Mouse (Mus musculus) spleen, adult 12 weeks (tissue): ENCODE data around the gene Plcxd3.

Source experiments
- DNase-seq: peaks from one replicate; pipeline ENCODE4 v3.0.0; 2022; ENCODE audit warnings: low spot score

The Plcxd3 gene

DNA sequence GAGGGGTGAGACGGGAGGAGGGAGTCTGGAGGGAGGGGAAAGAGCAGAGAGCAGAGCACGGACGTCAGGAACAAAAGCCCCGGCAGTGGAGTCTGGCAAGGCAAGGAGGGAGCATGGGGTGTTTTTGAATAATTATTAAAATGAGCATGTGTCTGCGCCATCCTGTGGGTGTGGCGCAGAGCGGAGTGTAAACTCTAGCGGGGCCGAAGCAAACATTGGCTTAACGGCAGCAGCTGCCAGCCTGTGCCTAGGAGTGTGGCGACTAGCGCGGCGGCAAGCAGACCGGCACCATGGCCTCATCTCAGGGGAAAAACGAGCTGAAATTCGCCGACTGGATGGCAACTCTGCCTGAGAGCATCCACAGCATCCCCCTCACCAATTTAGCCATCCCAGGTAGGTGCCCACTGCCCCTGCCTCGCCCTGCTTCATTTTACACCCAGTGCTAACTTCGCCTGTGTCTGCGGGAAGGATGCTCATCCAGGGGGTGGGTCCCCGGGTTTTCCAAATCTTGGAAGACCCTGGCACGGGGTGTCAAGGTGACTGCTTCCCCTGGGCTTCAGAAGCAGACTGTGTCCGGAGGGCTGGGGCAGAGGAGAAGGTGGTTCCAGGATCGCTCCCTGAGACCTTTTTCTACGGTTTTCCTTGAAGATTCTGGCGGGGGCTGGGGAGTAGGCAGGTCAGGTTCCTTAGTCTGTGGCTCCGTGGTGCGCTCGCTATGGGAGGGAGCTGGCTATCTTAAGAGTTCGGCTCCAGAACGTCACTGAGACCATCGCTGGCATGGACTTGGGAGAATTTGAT, at the start of gene Plcxd3:
Gene Plcxd3, plus strand, starts transcription at position 69 of the 798 bp plus-strand sequence.
- no peak for DNase-seq

DNA sequence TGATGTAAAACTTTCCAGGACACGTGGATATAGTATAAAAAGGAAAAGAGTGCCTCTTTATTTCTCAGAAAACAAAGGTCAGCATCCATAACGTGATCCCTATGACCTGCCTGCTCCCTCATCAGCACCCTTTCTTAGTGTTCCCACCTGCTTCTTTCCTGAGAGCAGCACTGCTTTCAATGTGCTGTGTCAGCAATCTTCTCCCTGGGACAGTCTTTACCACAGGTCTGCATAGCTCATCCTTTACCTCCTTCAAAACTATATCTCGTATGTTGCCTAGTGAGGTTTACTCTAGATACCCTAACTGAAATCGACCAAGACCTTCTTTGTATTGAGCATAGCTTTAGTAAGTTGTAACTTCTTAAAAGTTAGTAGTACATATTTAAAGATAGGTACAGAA, 43.4 kb upstream of the Plcxd3 start:
- no peak for DNase-seq

DNA sequence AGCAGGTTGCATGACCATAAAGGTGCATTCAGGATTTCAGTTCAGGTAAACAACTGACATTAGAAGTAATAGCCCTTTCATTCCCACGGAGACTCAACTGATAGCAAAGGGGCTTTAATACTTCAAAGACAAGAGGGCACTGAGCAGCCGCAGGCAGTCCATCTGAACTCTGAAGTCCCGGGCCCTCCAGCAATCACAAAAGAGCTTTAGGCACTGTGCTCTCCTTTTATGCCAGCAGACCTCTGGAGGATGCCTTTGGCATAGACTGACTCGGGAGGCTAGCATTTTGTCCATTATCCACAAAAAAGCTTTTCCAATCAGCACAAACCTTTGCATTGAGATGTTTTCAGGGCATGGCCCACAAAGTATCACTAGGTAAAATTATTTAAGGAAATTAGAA, 33.7 kb upstream of the Plcxd3 start:
- no peak for DNase-seq

DNA sequence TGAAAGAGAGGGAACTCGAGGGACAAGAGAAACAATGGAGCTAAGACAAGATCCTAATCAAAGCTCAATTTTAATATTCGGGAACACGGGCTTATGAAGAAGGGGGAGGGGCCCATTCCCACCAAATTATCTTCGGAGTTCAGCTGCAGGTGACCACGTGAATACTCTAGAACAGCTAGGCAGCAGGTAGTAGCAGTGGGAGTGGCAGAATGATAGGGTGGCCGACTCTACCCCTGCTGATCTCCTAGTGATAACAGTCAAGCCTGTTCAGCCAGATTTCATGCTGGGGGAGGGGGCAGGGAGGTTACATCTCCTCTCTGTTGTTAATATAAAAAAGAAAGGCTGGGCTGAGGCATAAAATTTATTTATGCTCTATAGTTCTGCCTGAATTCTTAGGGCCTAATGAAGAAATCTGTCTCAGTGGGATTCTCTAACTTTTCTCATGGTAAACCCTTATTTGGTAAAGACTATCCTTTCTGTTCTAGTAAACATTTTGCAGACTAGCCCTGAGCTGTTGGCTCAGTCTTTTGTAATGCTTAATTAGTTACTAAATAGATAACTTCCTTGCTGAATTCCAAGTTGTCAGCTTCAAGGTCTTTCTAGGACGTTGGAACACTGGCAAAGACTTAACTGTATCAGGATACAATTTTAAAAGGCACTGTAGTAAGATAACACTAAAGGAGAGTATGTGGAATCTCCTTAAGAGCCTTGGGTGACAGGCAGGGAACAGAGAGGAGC, 26.3 kb upstream of the Plcxd3 start:
- DNase-seq = no peak

DNA sequence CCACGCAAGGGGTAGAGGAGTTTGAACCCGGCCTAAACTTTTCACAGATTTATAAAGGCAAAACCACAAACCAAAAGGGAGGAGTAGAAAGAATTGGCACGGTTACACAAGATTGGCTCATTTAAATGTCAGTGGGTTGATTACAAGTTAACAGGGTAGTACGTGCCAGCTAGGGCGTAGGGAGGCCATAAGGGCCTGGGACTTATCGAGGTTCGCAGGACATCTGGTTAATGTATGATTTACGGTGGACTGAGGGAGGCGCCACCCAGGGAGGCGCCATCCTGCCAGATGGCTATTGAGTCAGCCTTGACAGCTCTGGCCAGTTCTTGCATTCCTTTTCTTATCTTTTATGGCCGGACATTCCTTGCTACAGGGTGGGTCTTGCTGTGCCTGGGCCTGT, 18.9 kb upstream of the Plcxd3 start:
- DNase-seq = no peak

DNA sequence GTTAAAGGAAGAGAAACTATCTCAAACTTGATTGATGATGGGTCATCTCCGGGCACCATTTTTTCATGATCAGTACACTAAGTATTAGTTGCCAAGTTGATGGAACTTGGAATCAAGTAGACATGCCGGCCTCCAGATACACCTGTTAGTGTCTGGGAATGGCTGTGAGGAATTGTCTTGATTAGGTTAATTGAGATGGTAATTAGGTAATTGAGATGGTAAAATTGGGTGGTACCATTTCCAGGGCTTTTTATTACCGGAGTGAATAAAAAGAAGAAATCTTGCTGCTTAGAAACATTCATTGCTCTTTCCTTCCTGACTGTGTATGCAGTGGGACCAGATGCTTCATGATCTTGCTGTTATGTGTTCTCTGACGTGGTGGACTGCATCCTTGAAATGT, 17.6 kb upstream of the Plcxd3 start:
- no peak for DNase-seq

DNA sequence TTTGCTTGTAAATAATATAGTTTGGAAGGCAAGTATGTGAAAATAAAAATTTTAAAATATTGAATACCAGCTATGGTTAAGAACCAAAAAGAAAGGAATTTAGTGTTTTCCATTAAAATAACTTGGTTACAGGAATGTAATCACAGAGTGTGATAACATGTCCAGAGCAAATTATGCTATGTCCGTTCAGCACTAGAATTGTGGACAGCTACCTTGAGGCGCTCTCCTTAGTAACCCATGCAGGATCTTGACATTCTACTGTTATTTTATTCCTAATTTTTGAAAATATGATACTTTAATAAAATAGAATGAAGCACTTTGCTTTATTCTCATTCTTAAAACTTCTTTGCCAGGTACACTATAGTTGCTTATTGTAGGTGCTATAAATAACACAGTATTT, 7.5 kb upstream of the Plcxd3 start:
- DNase-seq = no peak

DNA sequence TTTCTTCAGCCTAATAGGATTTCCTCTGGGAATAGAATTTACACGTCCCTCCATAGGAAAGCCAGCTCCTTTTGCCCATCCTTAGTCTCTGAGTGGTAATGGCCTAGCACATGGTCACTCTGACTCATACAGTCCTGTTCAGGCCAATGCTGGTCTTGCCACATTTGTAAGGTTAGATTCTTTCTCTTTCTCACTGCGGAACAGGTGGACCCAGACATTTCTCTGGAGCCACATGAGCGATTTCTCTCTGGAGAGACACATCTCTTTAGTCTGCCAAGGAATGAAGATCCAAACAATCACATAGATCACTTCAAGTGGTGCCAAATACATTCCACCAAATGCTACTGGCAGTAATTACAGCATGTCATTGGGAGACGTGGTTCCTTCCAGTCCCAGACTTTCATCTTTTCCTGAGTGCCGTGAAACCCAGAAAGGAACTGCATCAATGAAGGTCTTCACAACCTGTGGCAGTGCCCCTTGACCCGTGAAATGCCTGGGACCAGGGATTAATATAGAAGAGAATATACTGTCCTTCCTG, 769 bp upstream of the Plcxd3 start:
- no peak for DNase-seq

DNA sequence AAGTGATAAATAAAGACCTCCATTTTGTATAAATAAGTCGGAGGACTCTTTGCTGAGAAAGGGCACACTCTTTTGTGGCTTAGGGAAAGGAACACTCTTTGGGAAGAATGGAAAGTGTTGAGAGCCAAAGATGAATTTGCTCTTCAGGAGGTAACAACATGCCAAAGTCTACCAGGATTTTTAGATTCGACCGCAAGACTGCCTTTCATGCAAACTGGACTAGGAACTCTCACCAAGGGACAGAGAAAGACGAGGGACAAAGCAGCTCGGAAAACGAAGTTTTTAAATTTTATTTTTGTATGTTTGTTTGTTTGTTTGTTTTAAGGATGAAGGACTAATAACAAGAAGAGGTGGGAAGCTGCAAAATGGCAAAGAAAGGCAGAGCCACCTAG, 264 bp upstream of the Plcxd3 start:
- DNase-seq = no peak

DNA sequence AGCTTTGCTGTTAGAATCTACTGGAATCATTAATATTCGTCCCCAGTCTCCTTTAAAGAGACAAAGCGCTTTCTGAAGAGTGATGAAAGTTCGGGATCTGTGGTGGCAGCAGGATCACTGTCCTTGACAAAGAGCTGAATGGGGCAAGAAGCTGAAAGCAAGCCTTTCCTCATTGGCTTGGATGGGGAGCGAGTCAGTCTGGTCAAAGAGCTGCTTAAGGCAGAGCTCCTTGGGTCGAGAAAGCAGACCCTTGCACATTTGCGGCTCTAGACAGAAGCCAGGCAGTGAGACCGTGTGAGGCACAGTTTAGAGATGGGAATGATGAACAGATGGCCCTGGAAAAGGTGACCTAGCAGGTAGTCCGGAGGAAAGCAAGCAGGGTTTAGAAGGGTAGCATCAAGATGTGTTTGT, 935 bp downstream of the Plcxd3 start:
- DNase-seq = no peak

DNA sequence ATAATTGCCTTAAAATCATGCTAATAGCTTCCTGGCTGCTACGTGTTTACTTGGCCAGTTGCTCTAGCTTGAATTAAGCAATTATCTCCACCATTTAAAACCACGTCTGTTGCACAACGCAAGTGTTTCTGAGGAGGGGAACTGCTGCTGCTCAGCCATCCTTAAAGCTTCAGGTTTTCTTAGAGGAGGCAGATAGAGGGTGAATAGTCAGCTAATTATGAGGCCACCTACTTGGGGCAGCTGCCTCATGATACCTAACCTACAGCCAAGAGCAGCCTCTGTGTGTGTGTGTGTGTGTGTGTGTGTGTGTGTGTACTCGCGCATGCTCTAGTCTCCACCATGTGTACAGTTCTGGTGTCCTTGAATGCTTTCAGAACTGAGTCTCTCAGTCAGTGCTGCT, 3.5 kb downstream of the Plcxd3 start:
- DNase-seq = no peak

DNA sequence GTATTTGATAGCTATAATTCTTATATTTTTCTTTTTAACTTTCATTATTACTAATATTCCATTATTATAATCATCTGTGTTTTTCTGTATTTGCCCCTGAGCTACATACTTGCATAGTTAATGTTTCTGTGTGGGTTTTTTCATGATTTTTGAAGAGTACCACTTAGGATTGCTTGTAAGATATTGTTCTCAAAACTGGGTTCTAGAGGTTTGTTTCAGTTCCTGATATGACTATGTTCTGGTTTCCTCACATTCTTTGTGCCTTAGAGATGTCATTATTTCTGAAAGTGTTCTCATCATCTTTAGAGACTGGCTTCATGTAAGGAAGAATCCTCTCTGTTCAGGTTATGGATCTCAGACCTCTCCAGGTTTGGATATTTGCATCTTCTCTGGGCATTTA, 12.5 kb downstream of the Plcxd3 start:
- DNase-seq = no peak

DNA sequence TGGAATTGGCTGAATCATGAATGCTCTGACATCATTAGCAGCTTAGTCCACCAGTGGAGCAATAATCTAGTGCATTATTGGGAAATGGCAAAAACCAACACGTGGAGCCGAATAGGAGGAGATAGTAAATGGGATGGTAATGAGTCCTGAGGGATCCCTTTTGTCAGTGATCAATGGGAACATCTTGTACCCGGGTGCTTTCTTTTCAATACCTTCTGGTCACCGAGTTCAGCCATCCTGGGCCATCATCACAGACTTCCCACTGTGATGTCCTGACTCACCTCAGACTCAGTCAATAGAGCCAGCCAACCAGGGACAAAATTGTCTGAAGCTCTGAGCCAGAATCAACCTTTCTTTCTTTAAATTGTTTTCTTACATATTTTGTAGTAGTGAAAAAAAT, 24.8 kb downstream of the Plcxd3 start:
- DNase-seq = no peak

DNA sequence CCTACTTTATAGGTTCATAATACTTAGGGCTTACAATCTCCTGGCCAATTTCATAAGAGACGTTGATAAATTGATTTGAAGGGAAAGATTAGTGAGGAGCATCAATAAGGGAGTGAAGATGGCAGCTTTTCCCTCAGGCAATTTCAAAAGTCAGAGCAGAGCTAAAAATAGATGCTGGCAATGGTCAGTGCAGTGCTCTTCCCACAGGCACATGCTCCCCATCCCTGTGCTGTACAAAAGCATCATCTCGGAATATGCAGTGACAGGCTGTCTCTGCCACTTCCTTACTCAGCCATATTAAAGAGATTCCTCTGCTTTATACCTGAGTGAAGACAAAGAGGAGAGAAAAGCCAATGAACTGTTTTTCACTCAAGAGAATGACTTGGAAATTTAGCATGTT, 36.0 kb downstream of the Plcxd3 start:
- DNase-seq = no peak

DNA sequence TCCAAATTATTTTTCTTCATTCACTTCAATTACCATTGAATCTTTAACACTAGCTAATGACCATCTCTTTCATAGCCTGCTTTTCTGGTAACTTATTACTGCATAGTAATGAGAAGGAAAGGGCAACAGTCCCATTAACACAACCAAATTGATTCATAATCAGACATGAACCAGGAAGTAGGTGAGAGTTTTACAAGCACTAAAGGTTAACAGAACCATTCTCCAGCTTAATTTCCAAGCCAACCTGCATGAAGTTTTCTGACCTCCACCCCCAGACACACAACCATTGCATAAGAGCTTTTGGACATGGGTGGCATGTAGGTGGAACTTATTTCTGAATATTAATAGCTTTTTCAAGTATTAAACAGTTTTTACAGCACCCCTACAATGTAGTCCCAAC, 64.8 kb downstream of the Plcxd3 start:
- no peak for DNase-seq

DNA sequence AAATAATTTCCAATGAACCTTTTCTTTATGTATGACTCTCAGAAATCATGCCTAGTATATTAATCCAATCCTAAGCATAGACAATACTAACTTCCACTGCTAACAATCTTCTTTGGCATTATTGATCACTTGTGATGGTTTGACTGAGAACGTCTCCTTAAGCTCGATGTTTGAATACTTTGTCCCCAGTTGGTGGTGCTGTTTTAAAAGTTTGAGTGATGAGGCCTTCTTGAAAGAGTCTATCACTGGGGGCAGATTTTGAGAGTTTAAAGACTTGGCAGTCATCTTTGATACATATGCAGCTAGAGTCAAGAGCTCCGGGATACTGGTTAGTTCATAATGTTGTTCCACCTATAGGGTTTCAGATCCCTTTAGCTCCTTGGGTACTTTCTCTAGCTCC, 120.9 kb downstream of the Plcxd3 start:
- no peak for DNase-seq

DNA sequence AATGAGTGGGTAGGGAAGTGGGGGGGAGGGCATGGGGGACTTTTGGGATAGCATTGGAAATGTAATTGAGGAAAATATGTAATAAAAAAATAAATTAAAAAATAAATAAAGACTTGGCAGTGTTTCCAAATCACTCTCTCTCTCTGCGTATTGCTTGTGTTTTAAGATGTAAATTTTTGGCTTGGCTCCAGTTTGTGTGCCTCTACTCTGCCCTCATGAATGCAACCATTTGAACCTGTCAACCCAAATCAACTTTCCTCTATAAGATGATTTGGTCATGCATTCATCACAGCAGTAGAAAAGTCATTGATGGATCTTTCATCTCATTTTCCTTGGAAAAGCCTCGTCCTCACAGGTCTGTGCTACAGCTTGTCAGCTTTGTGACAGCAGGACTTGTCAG, 121.7 kb downstream of the Plcxd3 start:
- no peak for DNase-seq

DNA sequence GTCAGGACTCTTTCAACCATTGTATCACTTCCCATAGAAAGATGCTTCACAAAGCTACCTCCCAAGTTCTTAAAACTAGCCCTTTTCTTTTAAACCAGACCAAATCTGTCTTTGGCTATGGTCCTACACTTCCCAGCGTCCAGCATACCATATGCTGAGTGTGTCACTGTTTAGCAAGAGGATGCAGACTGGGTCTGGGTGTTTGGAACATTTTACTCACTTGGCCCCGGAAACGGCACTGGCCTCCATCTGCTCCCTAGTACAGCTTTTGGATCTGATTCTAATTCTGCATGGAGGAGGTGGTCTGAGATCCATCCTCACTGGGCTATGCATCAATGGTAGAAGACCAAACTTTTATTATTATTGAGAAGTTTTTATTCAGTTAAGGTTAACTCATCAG, 122.7 kb downstream of the Plcxd3 start:
- DNase-seq = no peak

DNA sequence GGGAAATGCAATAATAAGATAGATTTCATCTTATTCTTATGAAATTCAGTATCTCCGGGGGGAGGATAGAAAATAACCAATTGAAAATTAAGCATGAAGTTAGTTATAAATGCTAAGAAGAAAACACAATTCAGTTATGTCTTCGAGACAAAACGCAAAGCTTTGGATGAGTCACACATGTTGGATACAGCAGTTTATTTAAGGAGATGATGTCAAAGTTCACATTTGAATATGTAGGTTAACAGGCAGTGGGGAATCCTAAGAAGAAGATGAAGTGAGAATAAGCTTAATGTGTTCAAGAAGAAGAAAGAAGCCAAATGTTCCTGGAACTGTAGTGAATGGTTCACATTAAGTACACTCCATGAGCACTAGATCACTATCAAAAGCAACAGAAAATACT, 128.1 kb downstream of the Plcxd3 start:
- DNase-seq = no peak

DNA sequence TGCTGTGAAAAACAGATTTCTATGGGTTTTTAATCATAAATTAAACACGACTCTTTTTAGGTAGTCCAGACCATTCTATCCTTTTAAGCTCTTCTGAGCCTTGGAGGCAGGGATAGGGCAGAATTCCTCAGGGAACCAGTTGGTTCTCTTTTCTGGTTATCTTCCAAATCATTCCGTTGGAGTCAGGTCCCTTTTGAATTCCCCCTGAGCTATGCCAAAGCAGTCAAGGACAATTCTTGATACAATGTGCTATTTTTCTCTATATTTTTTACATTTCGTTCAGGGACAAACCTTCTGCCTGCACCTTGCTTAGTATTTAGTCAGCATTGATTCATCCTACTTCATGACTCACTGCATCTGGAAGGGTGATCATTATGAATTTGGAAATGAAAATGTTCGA, 128.5 kb downstream of the Plcxd3 start:
- no peak for DNase-seq

DNA sequence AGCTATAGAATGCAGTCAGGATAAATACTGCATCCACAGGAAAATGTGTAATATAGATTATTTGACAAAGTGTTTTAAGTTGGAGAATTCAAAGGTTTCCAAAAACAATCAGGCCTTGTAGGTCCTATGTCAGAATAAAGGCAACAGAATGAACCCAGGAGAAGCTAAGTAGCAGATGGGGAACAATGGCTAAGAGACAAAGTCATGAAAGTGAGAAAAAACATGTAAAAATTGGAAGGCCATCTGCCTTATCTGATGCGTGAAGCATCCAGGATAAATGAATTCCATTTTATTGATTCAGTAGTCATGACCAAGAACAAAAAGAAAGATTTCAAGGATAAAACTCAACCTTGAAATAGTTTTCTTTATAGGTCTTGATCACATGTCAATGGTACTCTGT, 139.4 kb downstream of the Plcxd3 start:
- no peak for DNase-seq

DNA sequence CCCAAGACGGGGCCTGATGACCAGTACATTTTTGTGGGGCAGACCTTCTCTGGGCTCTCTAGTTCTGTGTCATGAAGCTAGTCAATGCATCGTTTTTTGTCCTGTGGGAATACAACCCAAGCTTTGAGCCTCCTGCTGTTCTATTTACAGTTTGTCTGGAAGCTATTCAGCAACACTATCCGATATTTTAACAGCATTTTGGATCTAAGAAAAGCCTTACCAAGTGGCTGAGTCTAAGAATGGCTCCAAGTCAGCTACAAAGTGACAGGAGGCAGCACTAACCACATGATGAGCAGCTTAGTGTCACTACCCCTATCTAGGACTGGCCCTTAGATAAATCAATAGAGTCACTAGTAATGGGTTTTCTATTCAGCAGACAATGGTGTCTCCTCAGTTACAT, 149.3 kb downstream of the Plcxd3 start:
- DNase-seq = no peak

DNA sequence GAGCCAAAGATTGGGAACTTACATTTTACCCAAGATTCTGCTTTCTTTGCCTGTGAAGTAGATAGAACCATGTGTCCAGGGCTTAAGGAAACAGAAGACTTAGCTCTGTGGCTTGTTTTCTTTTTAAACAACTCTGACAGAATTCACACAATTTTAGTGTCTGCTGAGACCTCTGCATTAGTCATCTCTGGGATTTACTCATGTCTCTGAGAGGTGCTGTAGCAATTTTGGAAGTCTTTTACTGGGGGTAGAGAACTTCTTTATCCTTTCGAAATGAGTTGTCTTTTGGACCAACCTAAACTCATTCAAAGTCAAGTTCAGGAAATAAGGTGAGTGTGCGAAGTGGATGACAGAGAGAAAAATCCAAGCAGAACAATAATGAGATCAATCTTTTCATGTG, 158.4 kb downstream of the Plcxd3 start:
- no peak for DNase-seq

DNA sequence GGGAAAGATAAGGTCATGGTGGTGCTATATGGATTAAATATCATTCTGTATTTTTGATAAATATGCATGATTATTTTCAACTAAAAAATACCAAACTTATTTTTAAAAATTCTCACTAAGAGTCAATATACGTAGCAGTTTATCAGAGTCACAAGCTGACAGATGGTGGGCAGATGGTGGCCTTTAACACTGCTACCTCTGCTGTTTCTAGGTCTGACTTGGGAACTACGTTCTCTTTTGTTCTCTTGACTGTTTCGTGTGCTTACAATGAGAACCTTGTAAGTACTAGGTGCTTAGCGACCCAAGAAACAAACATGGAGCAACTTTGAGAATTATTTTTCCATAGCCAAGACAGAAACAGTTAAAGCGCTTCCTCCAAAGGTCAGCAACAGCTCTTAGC, 183.8 kb downstream of the Plcxd3 start:
- no peak for DNase-seq
